Mouse (Mus musculus) adrenal gland, postnatal 10 days (tissue): ENCODE measurements around the gene Caskin2. TPM values are rescaled to one million over a fixed set of nuclear protein-coding genes. Genes with fewer than 3 reads are reported as not detected.

Source experiments
- DNase-seq: peaks from one replicate; pipeline ENCODE4 v3.0.0; 2021; ENCODE audit warnings: mixed read lengths
- total RNA-seq, 2 experiments: library from RNA; stranded (reverse); gene quantifications; 2 replicates each; pipeline ENCODE4 v1.2.3; 2021

Caskin2 gene
- total RNA-seq, 2 experiments from 2014 or later, result 43.3 to 47.0 TPM

DNA sequence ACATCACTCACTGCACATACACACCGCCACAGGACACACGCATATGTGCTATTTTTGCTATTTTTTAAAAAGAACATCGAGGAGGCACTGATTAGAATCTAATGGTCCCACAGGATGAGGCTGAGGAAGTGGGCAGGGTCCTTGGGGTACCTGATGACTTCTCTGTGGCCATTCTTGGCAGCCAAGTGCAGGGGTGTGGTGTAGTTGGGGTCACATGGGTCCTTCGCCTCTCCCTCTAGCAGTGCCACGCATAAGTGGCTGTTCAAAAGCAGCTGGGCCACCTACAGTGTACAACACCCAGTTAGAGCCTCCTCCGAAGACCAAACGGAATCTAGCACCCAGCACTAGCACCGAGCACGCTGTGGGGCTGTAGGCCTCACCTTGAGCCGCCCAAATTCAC lies 7.3 kb downstream of the Caskin2 start:
- no peak for DNase-seq

DNA sequence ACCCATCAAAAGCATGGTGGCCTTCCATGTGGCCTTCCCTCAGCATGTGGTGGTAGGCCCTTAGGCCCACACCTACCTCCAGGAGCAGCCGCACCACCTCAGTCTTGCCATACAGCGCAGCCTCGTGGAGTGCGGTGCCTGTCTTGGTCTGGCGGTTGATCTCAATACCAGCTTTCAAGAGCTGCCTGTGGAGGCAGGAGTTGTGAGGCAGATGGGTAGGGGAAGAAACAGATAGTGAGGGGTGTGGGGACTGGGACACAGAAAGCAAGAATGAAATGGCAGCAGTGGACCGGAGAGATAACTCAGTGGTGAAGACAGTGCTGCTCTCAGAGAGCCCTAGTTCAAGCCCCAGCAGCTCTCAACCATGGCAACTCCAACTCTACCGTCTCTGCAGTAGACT lies 8.4 kb downstream of the Caskin2 start:
- DNase-seq, result no peak

DNA sequence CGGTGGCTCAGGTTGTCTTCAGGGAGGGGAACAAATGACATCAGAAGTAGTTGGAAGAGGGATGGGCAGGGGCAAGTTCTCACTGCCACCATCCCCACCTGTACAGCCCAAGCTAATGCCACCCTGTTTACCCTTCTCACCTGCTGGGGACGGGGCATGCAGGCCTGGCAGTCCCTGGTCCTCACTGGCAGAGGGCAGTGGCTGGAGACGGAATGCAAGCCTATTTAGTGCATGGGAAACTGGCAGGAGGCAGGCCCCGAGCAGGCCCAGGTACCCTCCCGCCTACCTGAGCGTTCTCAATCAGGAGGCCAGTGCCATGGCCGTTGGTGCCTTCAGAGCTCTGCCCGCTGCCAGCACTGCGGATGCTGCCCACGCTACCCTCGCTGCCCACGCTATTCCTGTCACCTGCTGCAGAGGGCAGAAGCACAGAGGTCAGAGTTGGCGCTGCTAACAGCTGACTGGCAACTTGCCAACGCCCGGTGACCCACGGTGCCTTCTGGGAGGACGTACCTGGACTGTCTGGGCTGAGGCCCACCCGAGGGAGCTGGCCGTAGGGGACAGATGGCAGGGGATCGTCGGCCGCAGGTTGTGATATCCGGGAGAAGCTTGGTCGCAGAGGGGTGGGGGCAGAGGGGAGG lies 10.2 kb downstream of the Caskin2 start:
- no peak for DNase-seq

DNA sequence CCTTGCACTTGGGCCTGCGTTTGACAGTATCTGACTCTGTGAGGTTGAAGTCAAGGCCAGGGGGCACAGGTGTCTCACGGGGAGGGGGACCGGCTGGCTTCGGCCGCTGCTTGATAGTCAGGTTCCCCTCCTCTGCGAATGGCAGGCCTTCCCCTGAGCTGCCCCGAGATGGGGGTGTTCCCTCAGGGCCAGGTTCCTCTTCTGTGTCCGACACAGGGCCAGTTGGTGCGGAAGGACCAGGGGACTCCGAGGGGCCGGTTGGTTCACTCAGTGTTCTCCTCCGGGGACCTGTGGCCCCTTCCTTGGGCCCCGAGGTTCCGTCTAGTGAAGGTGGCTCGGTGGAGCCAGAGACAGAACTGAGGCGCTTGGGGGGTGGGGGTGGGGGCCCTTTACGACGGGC lies 12.5 kb downstream of the Caskin2 start:
- DNase-seq, result no peak

DNA sequence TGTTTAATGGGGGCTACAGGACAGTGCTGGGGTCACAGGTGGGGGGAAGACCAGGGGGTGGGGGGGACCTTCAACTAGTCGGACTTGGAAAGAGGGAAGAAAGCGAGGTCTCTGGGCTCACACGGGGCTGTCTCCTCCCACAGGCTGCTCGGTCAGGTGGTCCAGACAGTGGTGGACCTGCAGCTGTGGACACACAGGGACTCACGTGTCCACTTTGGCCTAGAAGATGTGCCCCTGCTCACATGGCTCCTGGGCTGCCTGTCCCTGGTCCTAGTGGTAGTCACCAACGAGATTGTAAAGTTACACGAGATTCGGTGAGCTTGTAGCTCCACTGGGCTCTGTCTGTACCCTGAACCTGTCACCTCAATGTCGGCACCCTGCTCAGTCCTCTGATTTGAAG lies 15.8 kb downstream of the Caskin2 start:
- DNase-seq, result no peak

DNA sequence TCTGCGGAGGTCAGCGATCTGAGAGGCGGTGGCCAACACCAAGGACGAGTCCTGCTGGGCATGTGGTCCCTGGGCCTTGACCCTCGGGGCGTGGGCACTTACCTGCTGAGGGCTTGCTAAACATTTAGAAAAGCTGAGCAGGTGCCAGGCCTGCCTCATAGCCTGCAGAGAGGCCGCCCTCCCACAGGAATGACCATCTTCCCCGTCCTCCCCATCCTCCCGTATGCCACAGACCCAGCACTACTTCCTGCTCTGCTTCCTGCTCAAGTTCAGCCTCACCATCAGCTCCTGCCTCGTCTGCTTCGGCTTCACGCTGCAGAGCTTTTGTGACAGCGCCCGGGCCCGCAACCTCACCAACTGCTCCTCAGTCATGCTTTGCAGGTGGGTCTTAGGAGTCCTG lies 16.5 kb downstream of the Caskin2 start:
- no peak for DNase-seq

DNA sequence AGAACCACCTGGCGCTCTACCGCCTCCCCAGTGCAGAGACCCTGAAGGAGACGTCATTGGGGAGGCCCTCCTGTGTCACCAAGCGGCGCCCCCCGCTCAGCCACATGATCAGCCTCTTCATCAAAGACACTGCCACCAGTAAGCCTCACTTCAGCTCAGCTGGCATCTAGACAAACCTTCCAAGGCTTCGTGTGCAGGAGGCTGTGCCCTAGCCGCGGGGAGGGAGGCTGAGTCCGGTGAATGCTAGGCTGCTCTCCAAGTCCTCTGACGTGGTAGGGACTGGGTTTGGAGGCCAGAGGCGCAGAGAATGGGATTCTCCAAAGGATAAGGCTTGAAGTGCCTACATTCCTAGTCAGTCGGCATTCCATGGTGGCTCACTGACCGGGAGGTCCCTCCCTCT lies 21.1 kb downstream of the Caskin2 start:
- peak; percentile 79 for DNase-seq

DNA sequence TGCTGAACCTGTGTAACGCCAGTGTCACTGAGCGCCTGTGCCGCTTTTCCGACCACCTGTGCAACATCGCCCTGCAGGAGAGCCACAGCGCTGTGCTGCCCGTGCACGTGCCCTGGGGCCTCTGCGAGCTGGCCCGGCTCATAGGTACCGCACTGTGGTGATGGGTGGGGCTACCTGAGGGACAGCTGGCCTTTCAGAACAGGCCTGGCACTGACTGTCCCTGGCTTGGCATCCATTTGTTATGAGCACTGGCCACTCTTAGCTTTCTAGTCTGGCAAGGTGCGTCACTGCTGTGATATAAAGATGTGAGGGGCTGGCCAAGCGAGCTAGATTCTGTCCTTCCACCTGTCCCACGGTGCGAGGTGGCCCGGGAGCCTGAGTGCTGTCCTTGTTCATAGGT lies 21.5 kb downstream of the Caskin2 start:
- no peak for DNase-seq

DNA sequence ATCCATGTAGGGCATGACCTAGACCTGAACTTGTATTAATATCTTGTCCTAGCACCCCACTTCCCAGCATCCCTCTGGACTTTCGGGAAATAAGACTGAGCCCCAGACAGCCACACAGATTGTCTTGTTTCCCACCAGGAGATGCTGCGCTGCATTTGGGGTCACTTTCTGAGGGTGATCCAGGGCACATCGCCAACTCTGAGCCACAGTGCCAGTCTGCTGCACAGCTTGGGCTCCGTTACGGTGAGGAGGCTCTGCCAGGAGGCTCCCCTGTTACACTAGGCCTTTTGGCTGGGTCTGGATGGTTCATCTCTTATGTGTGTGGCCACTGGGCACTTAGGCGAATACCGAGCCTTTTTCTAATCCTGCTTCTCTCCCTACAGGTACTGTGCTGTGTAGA lies 23.7 kb downstream of the Caskin2 start:
- DNase-seq, result no peak

DNA sequence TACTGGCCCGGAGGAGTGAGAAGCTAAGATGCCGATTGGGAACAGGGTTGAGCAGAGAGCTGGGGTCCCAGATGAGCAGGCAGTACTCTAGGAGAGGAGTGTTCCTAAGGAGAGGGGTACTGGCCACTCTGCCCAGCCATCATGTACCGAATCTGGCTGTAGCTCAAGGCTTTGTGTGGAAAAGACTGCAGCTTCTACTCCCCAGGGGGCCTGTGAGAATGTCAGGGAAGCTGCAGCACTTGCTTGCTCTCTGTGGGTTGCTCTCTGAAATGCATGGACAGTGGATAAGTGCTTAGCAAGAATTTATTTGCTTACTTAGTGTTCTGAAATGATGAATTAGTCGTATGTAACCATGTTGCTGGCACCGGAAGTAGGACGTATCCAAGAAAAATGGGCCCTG lies 27.0 kb downstream of the Caskin2 start:
- no peak for DNase-seq

DNA sequence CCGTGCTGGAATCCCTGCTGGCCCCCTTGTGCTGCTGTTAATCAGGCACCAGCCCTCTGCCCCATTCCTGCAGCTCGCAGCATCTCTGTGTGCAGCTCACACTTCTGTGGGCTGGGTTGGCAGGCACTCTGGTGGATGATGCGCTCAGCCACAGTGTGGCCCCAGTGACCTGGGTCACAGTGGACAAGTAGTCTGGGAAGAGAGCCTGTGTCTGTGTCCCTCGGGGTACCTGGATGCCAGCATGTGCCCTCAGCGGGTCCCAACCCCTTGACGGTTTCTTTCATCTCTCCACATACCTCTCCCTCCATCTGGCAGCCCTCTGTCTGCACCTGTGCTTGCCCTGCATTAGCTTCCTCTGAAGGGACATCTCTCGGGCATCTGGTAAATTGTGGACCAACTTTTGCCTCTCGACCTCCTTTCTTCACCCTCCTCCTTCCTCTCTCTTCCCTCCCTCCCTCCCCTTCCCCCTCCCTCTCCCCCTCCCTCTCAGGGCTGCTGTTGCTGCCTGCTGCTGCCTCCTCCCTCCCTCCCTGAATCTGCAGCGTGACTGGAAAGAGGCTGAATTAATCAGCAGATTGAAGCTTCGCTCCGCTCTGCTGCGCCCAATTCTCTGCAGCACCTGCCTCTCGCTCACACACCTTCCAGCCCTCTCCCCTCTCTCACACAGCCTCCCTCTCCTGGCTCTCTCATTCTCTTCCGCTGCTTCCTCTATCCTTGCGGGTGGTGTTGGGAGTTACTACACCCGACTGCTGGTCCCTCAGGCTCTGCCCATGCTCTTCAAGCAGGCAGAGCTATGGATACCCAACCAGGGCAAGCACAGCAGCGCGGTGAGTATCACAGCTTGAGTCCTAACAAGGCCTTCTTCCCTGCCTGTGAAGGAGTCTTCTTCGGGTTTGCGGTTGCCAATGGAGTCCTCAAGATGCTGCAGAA lies 33.0 kb downstream of the Caskin2 start:
- no peak for DNase-seq

DNA sequence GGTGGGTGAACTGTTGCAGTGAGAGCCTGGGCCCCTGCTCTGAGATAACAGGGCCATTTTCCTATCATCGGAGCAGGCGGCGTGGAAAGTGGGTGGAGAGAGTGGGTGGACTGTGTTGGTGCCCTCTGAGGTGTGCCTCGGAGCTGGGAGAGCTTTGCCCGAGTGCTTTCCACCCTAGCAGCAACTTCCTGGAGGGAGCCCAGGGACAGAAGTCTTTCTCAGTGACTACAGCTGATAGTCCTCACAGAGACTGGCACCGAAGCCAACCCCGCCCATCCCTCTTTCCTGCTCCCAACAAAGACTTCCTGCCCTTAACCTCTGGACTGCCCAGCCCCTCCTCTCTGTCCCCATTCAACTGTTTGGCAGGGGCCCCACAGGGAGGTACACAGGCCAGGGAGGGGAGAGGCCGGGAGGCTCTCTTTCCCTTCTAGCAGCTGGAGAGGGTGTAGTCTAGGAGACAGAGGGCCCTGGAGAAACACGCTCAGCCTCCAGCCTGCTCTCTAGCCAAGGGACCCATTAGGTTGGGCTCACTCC lies 34.3 kb downstream of the Caskin2 start:
- peak; percentile 92 for DNase-seq

DNA sequence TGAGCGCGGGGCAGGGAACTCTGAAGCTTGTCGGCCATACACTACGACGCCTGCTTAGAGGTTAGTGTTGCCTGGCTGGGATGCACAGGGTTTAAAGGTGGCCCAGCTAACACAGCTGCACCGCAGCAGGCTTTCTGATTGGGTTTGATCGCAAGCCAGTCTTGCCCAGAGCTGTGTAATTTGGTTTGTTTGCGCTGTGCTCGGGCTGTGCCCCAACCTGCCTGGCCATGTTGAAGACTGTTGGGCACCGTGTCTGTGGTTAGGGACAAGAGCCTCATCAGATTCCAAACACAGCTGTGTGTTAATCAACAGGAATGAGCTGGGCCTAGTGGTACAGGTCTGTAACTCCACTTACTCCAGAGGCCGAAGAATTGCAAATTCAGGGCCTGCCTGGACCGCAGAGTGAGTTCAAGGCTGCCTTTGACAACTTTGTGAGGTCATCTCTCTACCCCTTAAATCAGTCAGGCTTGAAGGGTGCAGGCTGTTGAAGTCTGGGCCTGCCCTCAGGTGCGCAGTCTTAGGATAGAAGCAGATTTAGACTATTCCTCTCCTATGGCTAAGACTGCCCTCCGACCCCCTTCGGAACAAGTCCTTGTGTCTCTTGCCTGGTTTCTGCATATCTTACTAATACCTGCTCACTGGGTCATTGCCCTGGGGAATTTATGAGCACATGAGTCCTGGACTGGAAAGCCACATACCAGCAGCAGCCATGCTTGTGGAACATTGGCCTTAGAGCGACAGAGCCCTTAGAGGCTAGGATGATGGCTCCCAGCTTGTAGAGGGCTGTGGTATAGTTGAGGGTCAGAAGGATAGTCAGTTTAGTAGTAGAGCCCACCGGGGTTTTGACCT lies 35.7 kb downstream of the Caskin2 start:
- DNase-seq, result peak; percentile 13

DNA sequence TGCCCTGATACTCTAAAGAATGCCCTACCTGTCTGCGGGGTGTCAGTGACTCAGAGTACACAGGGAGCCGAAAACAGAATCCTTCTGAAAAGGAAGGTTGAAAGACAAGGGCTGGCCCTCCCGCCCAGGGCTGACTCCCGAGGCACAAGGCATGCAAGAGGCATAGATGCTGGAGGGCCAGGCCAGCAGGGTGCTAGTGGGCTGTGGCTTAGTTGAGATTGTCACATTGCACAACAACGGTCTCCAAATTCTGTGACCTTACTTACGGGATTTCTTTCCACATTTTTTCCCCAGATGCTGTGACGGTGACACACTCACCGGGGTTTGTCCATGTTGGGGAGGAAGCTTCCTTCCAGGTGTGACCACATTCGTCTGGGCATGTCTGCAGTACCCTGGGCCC lies 36.5 kb downstream of the Caskin2 start:
- peak; percentile 57 for DNase-seq

DNA sequence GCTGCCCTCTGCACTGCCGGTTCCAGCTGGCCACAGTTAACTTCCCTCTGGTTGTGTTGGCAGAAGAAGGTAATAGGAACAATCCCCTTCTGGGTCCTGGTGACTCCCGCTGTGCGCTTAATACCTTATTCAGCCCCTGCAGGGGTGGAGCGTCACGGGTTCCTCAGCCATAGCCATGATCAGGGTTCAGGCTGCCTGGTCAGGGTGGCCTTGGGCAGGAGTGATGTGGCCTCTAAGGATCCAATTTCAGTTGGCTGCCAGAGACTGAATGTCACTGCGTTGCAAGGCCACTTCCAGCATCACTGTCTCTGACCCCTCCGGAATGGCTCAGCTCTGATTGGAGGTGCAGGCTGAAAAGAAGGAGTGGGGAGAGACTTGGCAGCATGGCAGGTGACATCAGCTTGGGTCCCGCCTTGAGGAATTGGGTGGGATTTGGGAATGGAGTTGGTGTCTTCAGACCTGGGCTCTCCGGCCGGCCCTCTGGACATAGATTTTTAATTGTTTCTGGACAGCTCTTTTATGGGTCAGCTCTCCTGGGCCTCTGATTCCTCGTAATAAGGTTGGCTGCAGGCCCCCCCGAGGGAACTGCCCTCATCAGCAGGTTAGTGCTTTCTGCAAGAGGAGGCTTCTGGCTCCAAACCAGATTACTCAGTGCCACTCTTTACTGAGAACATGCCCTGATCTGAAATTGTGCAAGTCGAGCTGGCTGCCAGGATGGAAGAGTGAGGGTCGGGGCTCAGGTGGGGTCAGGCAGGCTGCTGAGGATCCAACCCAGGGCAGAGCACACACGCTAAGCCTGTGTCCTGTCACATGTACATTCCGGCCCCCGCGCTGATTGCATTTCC lies 37.4 kb downstream of the Caskin2 start:
- DNase-seq, result peak; percentile 83

DNA sequence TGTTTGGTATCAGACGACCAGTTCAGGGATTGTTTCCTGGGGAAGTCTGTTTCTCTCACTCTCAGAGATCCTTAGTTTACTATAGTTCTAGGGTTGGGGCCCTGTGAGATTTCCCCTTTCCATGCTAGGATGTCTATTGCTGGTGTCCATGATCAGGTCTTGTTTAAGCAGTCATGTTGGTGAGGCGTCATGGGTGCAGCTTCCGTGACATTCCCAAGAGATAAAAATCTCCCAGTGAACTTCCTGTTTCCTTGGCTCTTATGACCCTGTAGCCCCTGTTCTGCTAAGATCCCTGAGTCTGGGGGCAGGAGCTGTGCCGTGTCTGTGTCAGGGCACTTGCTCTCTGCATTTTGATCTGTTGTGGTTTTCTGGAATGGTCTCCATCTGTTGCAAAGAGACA lies 38.8 kb downstream of the Caskin2 start:
- no peak for DNase-seq

DNA sequence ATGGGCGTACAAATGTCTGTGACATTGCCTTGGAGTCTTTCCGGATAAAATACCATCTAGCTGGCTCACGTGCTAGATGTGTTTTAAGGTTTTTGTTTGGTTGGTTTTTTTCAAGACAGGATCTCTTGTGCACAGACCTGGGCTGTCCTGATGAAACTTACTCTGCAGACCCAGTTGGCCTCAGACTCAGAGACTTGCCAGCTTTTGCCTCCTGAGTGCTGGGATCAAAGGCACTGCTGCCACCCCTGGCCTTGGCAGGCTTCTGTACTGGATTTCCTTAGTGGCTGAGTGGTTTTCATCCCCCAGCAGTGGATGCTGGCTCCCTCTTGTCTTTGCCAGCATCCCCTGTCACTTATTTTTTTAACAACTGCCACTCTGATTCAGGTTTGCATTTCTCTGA lies 44.5 kb downstream of the Caskin2 start:
- no peak for DNase-seq

DNA sequence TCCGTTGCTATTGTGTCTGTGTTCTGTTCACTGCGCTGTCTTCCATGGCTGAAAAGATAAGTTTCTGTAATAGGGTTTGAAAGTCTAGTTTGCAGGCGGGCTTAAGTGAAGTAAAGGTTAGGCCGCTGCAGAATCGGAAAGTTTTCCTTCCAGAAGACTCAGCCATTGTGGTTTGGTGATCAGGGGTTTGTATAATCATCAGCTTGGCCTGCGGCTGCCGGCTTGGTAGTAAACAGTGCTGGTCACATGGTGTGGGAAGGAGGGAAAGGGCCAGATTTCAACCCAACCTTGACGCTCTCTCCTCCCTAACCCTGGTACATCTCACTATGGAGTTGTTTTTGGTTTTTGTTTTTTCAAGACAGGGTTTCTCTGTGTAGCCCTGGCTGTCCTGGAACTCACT lies 46.5 kb downstream of the Caskin2 start:
- DNase-seq, result no peak

DNA sequence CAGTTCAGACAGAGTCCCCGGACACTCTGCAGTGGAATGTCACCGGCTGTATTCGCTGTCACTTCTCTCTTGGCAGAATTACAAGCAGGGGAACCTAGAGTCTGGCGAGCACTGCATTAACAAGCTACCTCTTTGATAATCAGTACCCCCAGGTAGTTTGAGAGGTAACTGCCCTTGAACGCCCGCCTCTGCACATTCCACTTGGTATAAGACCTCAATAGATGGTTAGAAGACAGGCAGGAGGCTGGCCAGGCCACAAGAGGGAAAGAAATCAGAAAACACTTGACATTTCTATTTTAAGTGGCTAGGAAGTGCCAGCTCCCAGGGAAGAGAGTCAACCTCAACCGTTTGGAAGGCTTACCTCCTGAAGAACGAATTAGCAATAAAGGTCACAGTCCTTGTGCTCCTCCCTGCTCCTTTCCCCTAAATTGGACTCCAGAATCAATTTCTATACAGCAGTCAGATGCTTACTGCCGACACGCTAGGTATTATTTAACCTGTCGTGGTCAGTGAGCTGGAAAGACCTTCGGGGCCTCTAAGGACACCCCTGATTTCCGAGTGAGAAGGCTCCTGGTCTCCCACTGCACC lies 47.0 kb downstream of the Caskin2 start:
- DNase-seq, result no peak

DNA sequence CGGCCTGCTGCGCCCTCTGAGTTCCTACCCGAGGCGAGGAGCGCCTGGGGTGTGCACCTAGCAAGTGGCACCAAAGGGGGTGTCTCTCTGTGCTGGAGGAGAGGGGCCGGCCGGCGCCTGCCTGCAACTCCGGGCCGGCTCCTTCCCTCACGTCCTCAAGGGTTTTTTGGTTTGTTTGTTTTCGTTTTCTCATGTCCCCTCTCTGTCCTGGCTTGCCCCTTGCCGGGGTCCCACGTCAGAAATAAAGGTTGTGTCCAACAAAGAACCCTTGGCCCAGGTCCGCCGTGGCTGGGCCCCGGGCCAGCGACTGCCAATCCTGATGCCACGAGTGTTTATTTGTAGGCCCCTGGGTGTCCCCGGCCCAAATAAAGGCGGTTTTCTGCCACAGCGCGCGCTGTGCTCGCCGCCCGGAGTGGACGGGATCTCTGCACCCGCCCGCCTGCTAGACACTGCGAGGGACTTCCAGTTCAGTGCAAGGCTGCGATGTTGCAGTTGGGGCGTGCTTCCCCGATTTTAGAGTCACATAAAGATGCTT lies 47.8 kb downstream of the Caskin2 start:
- DNase-seq, result peak; percentile 81

DNA sequence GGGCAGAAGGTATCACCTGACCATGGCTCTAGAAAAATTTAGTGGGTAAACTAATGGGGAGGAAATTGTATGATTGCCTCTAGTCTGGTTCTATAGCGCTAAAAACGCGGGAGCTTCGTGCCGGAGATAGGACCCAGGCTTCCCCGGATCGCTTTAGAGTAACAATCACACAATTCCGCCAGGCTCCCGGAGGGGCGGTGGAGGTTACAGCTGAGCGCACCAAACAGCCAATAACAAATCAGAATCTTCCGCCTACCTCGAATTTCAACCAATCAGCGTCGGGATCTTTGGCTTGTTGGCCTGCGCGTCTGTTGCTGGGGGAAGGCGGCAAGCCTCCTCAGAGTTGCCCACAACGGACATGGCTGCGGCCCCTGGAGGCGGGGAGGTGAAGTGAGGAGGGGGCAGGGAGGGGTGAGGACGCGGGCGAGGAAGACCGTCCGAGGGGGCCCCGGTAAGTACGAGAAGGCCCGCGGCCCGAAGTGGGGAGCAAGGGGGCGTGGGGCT lies 48.3 kb downstream of the Caskin2 start, which contains the start of gene Tmem94:
Tmem94 (plus strand) TSS at position 331 of the 504 bp plus-strand sequence.
- DNase-seq, result peak; percentile 97
